Mouse (Mus musculus): ENCODE measurements around the gene Cib3. TPM values are rescaled to one million over a fixed set of nuclear protein-coding genes. Genes with fewer than 3 reads are reported as not detected.
A peak's percentile ranks its signal among the peaks of the same experiment; 100 is the strongest.

The Cib3 gene
- polyA plus RNA-seq, 1 experiment from 2014 or later: not detected

GRCm38 (mm10) chr8:72189417-72190214, 23.0 kb downstream of the Cib3 start, which contains the start of gene Hsh2d:
Hsh2d (plus strand) TSS chr8:72189638.
- Histone ChIP-seq H3K4me1 (ENCODE audit: control insufficient read depth, insufficient read depth, low read length) (no peaks in the 10 kb centered on the region), H3K27me3 (ENCODE audit: control insufficient read depth, insufficient read depth, low read length) (no peaks in the 10 kb centered on the region), H3K4me3 (ENCODE audit: low read length) (peak within 1 kb of the TSS; percentile 31), H3K27ac (ENCODE audit: low read length) (no peak within 1 kb of the TSS), H3K36me3 (ENCODE audit: control insufficient read depth, insufficient read depth) (no peaks in the 10 kb centered on the region), H3K9ac (ENCODE audit: low read length) (peak within 1 kb of the TSS; percentile 19), H3K4me2 (ENCODE audit: low read depth, low read length) (no peak within 1 kb of the TSS), H3K9me3 (replicated peaks; ENCODE audit: control insufficient read depth, low read length) (no peaks in the 10 kb centered on the region)
- no peak for ATAC-seq (replicated peaks; ENCODE audit: extremely low read depth, insufficient read depth, low FRiP score)
- 56% methylated on average over 12 of the region's 12 CpGs for WGBS

DNA sequence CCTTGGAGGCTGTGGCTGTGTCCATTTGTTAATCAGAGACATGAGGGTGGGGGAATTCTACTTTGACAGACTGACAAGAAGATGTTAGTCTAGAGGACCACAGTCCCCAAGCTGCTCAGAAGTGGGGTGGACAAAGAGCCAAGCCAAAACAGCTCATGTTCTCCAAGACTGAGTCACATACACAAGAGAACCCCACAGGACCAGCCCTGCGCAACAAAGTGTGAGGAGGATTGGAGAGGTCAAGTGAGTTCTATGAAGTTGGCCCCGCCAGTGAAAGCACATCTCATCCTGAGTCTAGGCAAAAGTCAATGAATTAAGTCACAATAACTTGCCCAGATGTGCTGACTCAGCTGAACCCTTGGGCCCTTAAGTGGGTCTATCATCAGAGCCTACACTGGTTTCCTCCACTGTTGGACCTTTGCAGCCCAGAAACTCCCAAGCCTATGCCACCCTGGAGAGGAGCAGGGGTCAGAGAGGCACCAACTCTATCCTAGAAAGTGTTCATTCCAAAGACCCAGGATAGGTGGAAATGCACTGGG, 24.8 kb downstream of the Cib3 start:
- Histone ChIP-seq H3K4me3 (ENCODE audit: low read length) (no peak overlapping the region), H3K4me1 (ENCODE audit: control insufficient read depth, insufficient read depth, low read length) (no peaks in the 10 kb centered on the region), H3K4me2 (ENCODE audit: low read depth, low read length) (no peak overlapping the region), H3K9me3 (replicated peaks; ENCODE audit: control insufficient read depth, low read length) (no peaks in the 10 kb centered on the region), H3K9ac (ENCODE audit: low read length) (no peak overlapping the region), H3K27me3 (ENCODE audit: control insufficient read depth, insufficient read depth, low read length) (no peaks in the 10 kb centered on the region), H3K27ac (ENCODE audit: low read length) (no peak overlapping the region), H3K36me3 (ENCODE audit: control insufficient read depth, insufficient read depth) (no peaks in the 10 kb centered on the region)
- 79% methylated on average over 2 of the region's 2 CpGs for WGBS
- ATAC-seq (replicated peaks; ENCODE audit: extremely low read depth, insufficient read depth, low FRiP score): no peak

DNA sequence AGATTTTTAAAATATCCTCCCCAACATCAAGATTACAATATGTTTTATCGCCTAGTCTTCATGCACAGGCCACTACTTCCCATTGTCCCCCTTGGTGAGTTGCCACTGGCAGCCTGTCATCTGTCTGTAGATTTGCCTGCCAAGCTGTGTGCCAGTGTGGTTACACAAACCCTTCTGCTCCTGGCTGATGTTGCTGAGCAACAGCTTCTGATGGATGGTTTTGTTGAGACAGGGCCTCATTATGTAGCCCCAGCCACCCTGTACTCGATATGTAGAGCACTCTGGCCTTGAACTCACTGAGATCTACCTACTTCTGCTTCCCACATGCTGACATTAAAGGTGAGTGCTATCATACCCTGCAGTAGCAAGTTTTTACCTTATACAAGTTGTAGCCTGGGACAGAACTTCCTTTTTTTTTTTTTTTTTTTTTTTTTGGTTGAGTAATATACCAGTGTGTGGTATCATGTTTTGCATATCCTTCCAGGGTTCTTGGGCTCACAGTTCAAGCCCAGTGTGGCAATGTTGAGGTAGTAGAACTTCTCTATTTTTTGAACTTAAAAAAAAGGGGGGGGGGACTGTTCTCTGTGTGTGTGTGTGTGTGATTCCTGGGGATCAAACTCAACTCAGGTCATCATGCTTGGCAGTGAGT, 29.0 kb downstream of the Cib3 start:
- H3K4me2 ChIP-seq (ENCODE audit: low read depth, low read length): no peak overlapping the region
- no peak for ATAC-seq (replicated peaks; ENCODE audit: extremely low read depth, insufficient read depth, low FRiP score)
- no peak overlapping the region for H3K4me3 ChIP-seq (ENCODE audit: low read length)
- 80% methylated on average over 2 of the region's 2 CpGs for WGBS
- H3K36me3 ChIP-seq (ENCODE audit: control insufficient read depth, insufficient read depth): peaks cover 12% of the 10 kb centered on the region
- H3K27ac ChIP-seq (ENCODE audit: low read length): no peak overlapping the region
- no peaks in the 10 kb centered on the region for H3K27me3 ChIP-seq (ENCODE audit: control insufficient read depth, insufficient read depth, low read length)
- H3K9me3 ChIP-seq (replicated peaks; ENCODE audit: control insufficient read depth, low read length): no peaks in the 10 kb centered on the region
- H3K4me1 ChIP-seq (ENCODE audit: control insufficient read depth, insufficient read depth, low read length): no peaks in the 10 kb centered on the region
- H3K9ac ChIP-seq (ENCODE audit: low read length): no peak overlapping the region

DNA sequence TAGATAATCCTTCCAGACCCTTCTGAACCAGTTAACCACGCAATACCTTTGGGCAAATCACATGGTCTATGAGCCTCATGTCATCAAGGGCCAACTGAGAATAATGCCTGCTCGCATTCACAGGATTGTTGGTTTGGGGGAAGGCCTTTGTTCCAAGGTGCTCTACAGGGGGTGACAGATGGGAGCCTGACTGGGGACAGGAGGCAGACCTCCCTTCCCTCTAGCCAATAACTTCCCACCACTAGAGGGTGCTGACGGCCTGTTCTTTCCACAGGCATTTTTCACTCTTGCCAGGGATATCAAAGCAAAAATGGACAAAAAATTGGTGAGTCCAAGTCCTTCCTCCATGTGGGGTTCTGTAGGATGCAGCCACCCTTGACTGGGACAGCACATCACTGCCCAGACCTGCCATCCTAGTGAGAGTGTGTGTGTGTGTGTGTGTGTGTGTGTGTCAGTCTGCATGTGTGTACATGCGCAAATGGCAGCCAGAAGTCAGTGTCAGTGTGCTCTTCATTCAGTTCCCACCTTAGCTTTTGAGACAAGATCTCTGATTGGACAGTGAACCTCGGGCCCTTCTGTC, 35.2 kb downstream of the Cib3 start:
- H3K4me3 ChIP-seq (ENCODE audit: low read length): no peak overlapping the region
- no peaks in the 10 kb centered on the region for H3K9me3 ChIP-seq (replicated peaks; ENCODE audit: control insufficient read depth, low read length)
- no peak overlapping the region for H3K4me2 ChIP-seq (ENCODE audit: low read depth, low read length)
- H3K27me3 ChIP-seq (ENCODE audit: control insufficient read depth, insufficient read depth, low read length): no peaks in the 10 kb centered on the region
- 60% methylated on average over 5 of the region's 5 CpGs for WGBS
- ATAC-seq (replicated peaks; ENCODE audit: extremely low read depth, insufficient read depth, low FRiP score): 0 out of 2 replicates have a peak, but pooled peaks have one; percentile 32
- peaks cover 58% of the 10 kb centered on the region for H3K36me3 ChIP-seq (ENCODE audit: control insufficient read depth, insufficient read depth)
- no peak overlapping the region for H3K9ac ChIP-seq (ENCODE audit: low read length)
- H3K4me1 ChIP-seq (ENCODE audit: control insufficient read depth, insufficient read depth, low read length): no peaks in the 10 kb centered on the region
- H3K27ac ChIP-seq (ENCODE audit: low read length): no peak overlapping the region

- 67% methylated on average over 3 of the region's 3 CpGs for WGBS
- peaks cover 59% of the 10 kb centered on the region for H3K36me3 ChIP-seq (ENCODE audit: control insufficient read depth, insufficient read depth)
- no peaks in the 10 kb centered on the region for H3K27me3 ChIP-seq (ENCODE audit: control insufficient read depth, insufficient read depth, low read length)
- H3K9ac ChIP-seq (ENCODE audit: low read length): no peak overlapping the region
- H3K4me2 ChIP-seq (ENCODE audit: low read depth, low read length): no peak overlapping the region
- no peak for ATAC-seq (replicated peaks; ENCODE audit: extremely low read depth, insufficient read depth, low FRiP score)
- no peaks in the 10 kb centered on the region for H3K4me1 ChIP-seq (ENCODE audit: control insufficient read depth, insufficient read depth, low read length)
- H3K4me3 ChIP-seq (ENCODE audit: low read length): no peak overlapping the region
- H3K27ac ChIP-seq (ENCODE audit: low read length): no peak overlapping the region
- H3K9me3 ChIP-seq (replicated peaks; ENCODE audit: control insufficient read depth, low read length): no peaks in the 10 kb centered on the region
These were observed 42.9 kb downstream of the Cib3 start for GRCm38 (mm10) chr8:72169681-72170249.

DNA sequence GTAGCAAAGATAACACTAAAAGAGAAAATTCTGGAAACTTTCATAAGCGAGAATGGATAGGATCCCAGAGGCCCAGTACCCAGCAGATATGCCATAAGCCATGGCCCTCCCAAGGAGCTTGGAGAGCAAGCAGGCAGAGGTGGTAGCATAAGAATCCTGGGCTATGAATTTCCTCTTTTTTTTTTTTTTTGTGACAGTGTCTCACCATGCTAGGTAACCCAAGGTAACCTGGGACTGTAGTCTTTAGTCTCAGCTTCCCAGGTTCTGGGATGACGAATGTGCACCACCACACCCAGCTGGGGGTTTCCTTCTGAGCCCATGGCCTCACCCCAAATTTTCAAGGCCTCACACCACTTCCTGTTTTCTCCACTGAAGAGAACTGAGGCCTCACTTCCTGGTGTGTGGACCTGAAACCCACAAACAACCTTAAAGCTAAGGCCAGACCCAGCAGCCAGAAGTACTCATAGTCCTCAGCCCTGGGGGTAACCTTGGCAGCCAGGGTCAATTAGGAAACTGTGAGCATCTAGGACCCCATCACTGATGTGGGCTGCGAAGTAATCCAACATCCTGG, 43.5 kb downstream of the Cib3 start:
- no peak for ATAC-seq (replicated peaks; ENCODE audit: extremely low read depth, insufficient read depth, low FRiP score)
- Histone ChIP-seq H3K9me3 (replicated peaks; ENCODE audit: control insufficient read depth, low read length) (no peaks in the 10 kb centered on the region), H3K9ac (ENCODE audit: low read length) (no peak overlapping the region), H3K27me3 (ENCODE audit: control insufficient read depth, insufficient read depth, low read length) (no peaks in the 10 kb centered on the region), H3K27ac (ENCODE audit: low read length) (no peak overlapping the region), H3K4me2 (ENCODE audit: low read depth, low read length) (no peak overlapping the region), H3K4me3 (ENCODE audit: low read length) (no peak overlapping the region), H3K36me3 (ENCODE audit: control insufficient read depth, insufficient read depth) (peaks cover 59% of the 10 kb centered on the region), H3K4me1 (ENCODE audit: control insufficient read depth, insufficient read depth, low read length) (no peaks in the 10 kb centered on the region)
- 82% methylated on average over 3 of the region's 3 CpGs for WGBS

DNA sequence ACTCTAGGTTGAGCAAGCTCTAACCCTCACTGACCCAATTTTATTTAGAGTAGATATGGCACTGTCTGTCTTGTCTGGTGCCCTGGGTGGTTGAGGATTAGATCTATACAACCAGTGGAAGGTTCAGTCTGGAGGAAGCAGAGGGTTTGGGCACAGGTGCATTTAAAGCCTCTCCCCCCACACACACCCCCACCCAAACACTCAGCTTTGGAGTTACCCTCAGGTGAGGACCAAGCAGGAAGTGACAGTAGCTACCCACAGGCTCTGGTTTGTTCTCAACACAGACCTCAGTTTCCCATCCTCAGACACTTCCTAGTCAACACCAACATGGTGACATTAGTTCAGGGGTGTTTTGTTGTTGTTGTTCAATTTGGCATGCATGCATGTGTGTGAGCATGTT, 49.8 kb downstream of the Cib3 start:
- ATAC-seq (replicated peaks; ENCODE audit: extremely low read depth, insufficient read depth, low FRiP score): no peak
- H3K27ac ChIP-seq (ENCODE audit: low read length): no peak overlapping the region
- no peaks in the 10 kb centered on the region for H3K9me3 ChIP-seq (replicated peaks; ENCODE audit: control insufficient read depth, low read length)
- H3K4me2 ChIP-seq (ENCODE audit: low read depth, low read length): peak overlapping the region; percentile 95
- H3K36me3 ChIP-seq (ENCODE audit: control insufficient read depth, insufficient read depth): peaks cover 9% of the 10 kb centered on the region; the same call in 1 of the 2 replicates
- H3K9ac ChIP-seq (ENCODE audit: low read length): no peak overlapping the region
- H3K27me3 ChIP-seq (ENCODE audit: control insufficient read depth, insufficient read depth, low read length): no peaks in the 10 kb centered on the region
- H3K4me1 ChIP-seq (ENCODE audit: control insufficient read depth, insufficient read depth, low read length): peaks cover 22% of the 10 kb centered on the region
- no peak overlapping the region; the same call in 1 of the 2 replicates for H3K4me3 ChIP-seq (ENCODE audit: low read length)

- no peaks in the 10 kb centered on the region for H3K9me3 ChIP-seq (replicated peaks; ENCODE audit: control insufficient read depth, low read length)
- peak within 1 kb of the TSS; percentile 98 for H3K9ac ChIP-seq (ENCODE audit: low read length)
- H3K27me3 ChIP-seq (ENCODE audit: control insufficient read depth, insufficient read depth, low read length): no peaks in the 10 kb centered on the region
- peaks cover 9% of the 10 kb centered on the region; the same call in 1 of the 2 replicates for H3K36me3 ChIP-seq (ENCODE audit: control insufficient read depth, insufficient read depth)
- peak within 1 kb of the TSS; percentile 91 for H3K27ac ChIP-seq (ENCODE audit: low read length)
- H3K4me2 ChIP-seq (ENCODE audit: low read depth, low read length): peak within 1 kb of the TSS; percentile 95
- peak within 1 kb of the TSS; percentile 100 for H3K4me3 ChIP-seq (ENCODE audit: low read length)
- under 1% methylated on average over 82 of the region's 82 CpGs for WGBS
- H3K4me1 ChIP-seq (ENCODE audit: control insufficient read depth, insufficient read depth, low read length): peaks cover 22% of the 10 kb centered on the region
- ATAC-seq (replicated peaks; ENCODE audit: extremely low read depth, insufficient read depth, low FRiP score): peak; percentile 97
These were observed 51.6 kb downstream of the Cib3 start, which contains the start of gene Rab8a for GRCm38 (mm10) chr8:72160707-72161697. Rab8a (plus strand) TSS chr8:72161200.
